Mouse (Mus musculus) heart, postnatal 10 days (tissue): ENCODE data around the gene Ecpas. TPM values are rescaled to one million over a fixed set of nuclear protein-coding genes. Genes with fewer than 3 reads are reported as not detected.

Source experiments
- DNase-seq, 2 experiments: peaks; one replicate each; pipeline ENCODE4 v3.0.0; 2021
- intact Hi-C: fragments of 180-260 bp; cut with DNase I; formaldehyde crosslinking; loops from one replicate; pipeline ENCODE4 v1.15.1; 2025
- total RNA-seq, 2 experiments: library from RNA; stranded (reverse); gene quantifications; 2 replicates each; pipeline ENCODE4 v1.2.3; 2021

Ecpas gene
- 100 to 1,000 TPM; 153 to 156 TPM for total RNA-seq

- intact Hi-C loops: no loop called here
- peak in 1 of 2 experiments; percentile 89 for DNase-seq
These were observed at the start of gene Ecpas for GRCm38 (mm10) chr4:58912629-58913335. Gene Ecpas (minus strand): TSS chr4:58912749.

- intact Hi-C loops: no loop called here
- DNase-seq: no peak
These were observed 49.2 kb upstream of the Ecpas start for GRCm38 (mm10) chr4:58961719-58962118.

GRCm38 (mm10) chr4:58952630-58953029 lies 40.1 kb upstream of the Ecpas start:
- intact Hi-C loops: no loop called here

GRCm38 (mm10) chr4:58948391-58948790 lies 35.8 kb upstream of the Ecpas start:
- no peak for DNase-seq
- intact Hi-C loops: no loop called here

More at GRCm38 (mm10) chr4:58952630-58953029, 40.1 kb upstream of the Ecpas start:
- DNase-seq: no peak

GRCm38 (mm10) chr4:58944695-58945094 lies 32.1 kb upstream of the Ecpas start:
- intact Hi-C loops: no loop called here
- no peak for DNase-seq

GRCm38 (mm10) chr4:58944206-58944553 lies 31.6 kb upstream of the Ecpas start:
- intact Hi-C loops: no loop called here
- DNase-seq: no peak

- peak; percentile 75 to 82 for DNase-seq
- intact Hi-C loops: no loop called here
These were observed 31.1 kb upstream of the Ecpas start, which contains the start of gene Zkscan16 for GRCm38 (mm10) chr4:58943420-58944205. Gene Zkscan16 (plus strand): TSS chr4:58943628.

GRCm38 (mm10) chr4:58942942-58943341 lies 30.4 kb upstream of the Ecpas start:
- no peak for DNase-seq
- intact Hi-C loops: no loop called here

- intact Hi-C loops: no loop called here
- no peak for DNase-seq
These were observed 29.1 kb upstream of the Ecpas start for GRCm38 (mm10) chr4:58941638-58942037.

GRCm38 (mm10) chr4:58935846-58936245 lies 23.3 kb upstream of the Ecpas start:
- no peak for DNase-seq
- intact Hi-C loops: no loop called here

- intact Hi-C loops: no loop called here
- DNase-seq: peak; percentile 31 to 50
These were observed 22.4 kb upstream of the Ecpas start for GRCm38 (mm10) chr4:58934746-58935476.

- DNase-seq: no peak
- intact Hi-C loops: no loop called here
These were observed 21.8 kb upstream of the Ecpas start for GRCm38 (mm10) chr4:58934308-58934707.

- intact Hi-C loops: no loop called here
- DNase-seq: no peak
These were observed 20.0 kb upstream of the Ecpas start for GRCm38 (mm10) chr4:58932541-58932940.

GRCm38 (mm10) chr4:58927661-58928060 lies 15.1 kb upstream of the Ecpas start:
- intact Hi-C loops: no loop called here
- DNase-seq: no peak

GRCm38 (mm10) chr4:58926120-58926519 lies 13.6 kb upstream of the Ecpas start:
- no peak for DNase-seq
- intact Hi-C loops: no loop called here

GRCm38 (mm10) chr4:58925664-58926063 lies 13.1 kb upstream of the Ecpas start:
- DNase-seq: no peak
- intact Hi-C loops: no loop called here

- DNase-seq: no peak
- intact Hi-C loops: no loop called here
These were observed 11.4 kb upstream of the Ecpas start for GRCm38 (mm10) chr4:58923933-58924332.

- no peak for DNase-seq
- intact Hi-C loops: no loop called here
These were observed 2.7 kb upstream of the Ecpas start for GRCm38 (mm10) chr4:58915081-58915826.

GRCm38 (mm10) chr4:58913336-58914026 lies 932 bp upstream of the Ecpas start:
- intact Hi-C loops: no loop called here
- DNase-seq: no peak
